Mouse (Mus musculus): ENCODE results near the gene Mlkl.
"Not testable (repeated sequence)": the region's sequence is repeated elsewhere in the genome, so short reads cannot be mapped to it uniquely, and the experiment has no call there.

DNA sequence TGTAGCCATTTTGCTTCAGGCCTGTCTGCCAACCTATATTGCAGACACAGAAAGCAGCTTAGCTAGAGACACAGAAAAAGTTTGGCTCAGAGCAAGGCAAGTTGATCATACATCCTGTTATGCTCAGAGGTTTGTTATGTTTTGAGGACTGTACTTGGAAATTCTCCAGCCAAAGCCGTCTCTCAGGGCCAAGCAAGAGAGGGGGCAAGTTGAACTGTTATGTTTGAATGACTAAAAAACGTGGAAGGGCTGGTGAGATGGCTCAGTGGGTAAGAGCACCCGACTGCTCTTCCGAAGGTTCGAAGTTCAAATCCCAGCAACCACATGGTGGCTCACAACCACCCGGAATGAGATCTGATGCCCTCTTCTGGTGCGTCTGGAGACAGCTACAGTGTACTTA lies 71.8 kb downstream of the Mlkl start:
- not testable (repeated sequence) for TF ChIP-seq CTCF (IDR thresholded peaks at IDR 0.05; ENCODE audit: borderline replicate concordance, insufficient read depth, low read depth, low read length); POLR2A (IDR thresholded peaks at IDR 0.05; ENCODE audit: borderline replicate concordance, insufficient read depth, low read length)

Data from cerebellum, adult 2 months (tissue).